Mouse (Mus musculus): ENCODE results near the gene Ttc30a2. TPM values are rescaled to one million over a fixed set of nuclear protein-coding genes. Genes with fewer than 3 reads are reported as not detected.
"Not testable (repeated sequence)": the region's sequence is repeated elsewhere in the genome, so short reads cannot be mapped to it uniquely, and the experiment has no call there.

The Ttc30a2 gene
- polyA plus RNA-seq, 1 experiment = not detected

- Histone ChIP-seq H3K4me3 (ENCODE audit: insufficient read depth, low read length) (no peak overlapping the region), H3K27ac (ENCODE audit: insufficient read depth, low read depth, low read length) (no peak overlapping the region), H3K4me1 (ENCODE audit: control insufficient read depth, insufficient read depth, low read length) (peaks cover 10% of the 10 kb centered on the region)
- TF ChIP-seq POLR2A (IDR thresholded peaks at IDR 0.05; ENCODE audit: borderline replicate concordance, low read depth, low read length) (no peak), CTCF (IDR thresholded peaks at IDR 0.05; ENCODE audit: low read depth, low read length) (no peak)
Observed at GRCm38 (mm10) chr2:75960366-75961330, 17.3 kb downstream of the Ttc30a2 start.

- Histone ChIP-seq H3K4me3 (ENCODE audit: insufficient read depth, low read length) (no peak overlapping the region), H3K27ac (ENCODE audit: insufficient read depth, low read depth, low read length) (no peak overlapping the region), H3K4me1 (ENCODE audit: control insufficient read depth, insufficient read depth, low read length) (peaks cover 10% of the 10 kb centered on the region)
- no peak for TF ChIP-seq CTCF (IDR thresholded peaks at IDR 0.05; ENCODE audit: low read depth, low read length)
- no peak for TF ChIP-seq POLR2A (IDR thresholded peaks at IDR 0.05; ENCODE audit: borderline replicate concordance, low read depth, low read length)
Observed at GRCm38 (mm10) chr2:75959850-75960365, 18.1 kb downstream of the Ttc30a2 start.

DNA sequence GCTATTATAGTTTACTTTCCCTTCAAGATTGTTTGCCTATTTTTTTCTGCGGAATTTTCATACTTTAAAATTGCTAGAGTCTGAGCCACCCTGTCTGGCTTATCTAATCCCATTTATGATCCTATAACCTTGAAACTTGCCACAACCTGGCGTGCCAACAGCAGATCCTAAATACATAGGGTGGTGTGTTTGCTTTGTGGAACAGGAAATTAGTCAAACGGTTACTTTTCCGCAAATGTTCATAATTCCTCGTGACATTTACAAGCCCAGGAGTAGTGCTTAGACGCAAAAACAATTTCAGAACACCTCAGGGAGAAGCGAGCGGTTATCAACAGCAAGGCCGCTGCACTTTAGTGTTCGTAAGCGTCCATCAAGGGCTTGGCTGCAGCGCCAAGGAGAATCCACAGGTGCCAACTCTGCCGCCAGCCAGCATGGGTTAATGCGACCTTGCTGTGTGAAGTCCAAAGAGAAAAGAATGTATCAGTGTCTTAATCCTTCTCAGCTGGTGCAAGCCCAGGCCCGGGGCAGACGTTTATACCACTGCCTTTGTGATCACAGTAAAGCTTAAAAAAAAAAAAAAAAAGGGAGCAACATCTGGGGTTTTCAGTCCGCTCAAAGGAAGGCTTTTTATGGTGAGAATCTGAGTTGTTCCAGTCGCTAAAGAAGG lies 18.7 kb downstream of the Ttc30a2 start:
- TF ChIP-seq CTCF (IDR thresholded peaks at IDR 0.05; ENCODE audit: low read depth, low read length) (no peak), POLR2A (IDR thresholded peaks at IDR 0.05; ENCODE audit: borderline replicate concordance, low read depth, low read length) (no peak)
- Histone ChIP-seq H3K4me3 (ENCODE audit: insufficient read depth, low read length) (no peak overlapping the region), H3K27ac (ENCODE audit: insufficient read depth, low read depth, low read length) (no peak overlapping the region), H3K4me1 (ENCODE audit: control insufficient read depth, insufficient read depth, low read length) (peaks cover 10% of the 10 kb centered on the region)

DNA sequence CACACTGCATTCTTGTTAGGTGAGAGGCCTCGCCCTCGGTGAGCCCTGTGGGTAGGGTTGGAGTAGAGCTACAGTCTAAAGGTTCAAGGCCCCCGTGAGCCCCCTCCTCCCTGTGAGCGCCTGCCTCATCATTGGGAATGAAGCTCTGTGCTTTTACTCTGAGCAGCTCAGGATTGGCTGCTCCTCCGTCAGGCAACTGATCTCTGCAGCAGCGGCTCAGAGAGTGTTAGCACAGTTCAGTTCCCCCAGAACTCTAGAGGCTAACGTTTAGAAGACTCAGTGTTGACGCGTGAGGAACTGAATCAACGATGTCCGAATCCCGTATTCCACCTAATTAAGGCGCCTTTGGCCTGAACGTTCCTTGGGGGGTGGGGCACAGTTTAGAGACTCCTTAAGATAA lies 22.3 kb downstream of the Ttc30a2 start:
- Histone ChIP-seq H3K4me3 (ENCODE audit: insufficient read depth, low read length) (no peak overlapping the region), H3K27ac (ENCODE audit: insufficient read depth, low read depth, low read length) (no peak overlapping the region), H3K4me1 (ENCODE audit: control insufficient read depth, insufficient read depth, low read length) (peaks cover 4% of the 10 kb centered on the region; the same call in 1 of the 2 replicates)
- TF ChIP-seq POLR2A (IDR thresholded peaks at IDR 0.05; ENCODE audit: borderline replicate concordance, low read depth, low read length) (no peak), CTCF (IDR thresholded peaks at IDR 0.05; ENCODE audit: low read depth, low read length) (no peak)

GRCm38 (mm10) chr2:75953320-75953719 lies 24.6 kb downstream of the Ttc30a2 start:
- H3K27ac ChIP-seq (ENCODE audit: insufficient read depth, low read depth, low read length) = no peak overlapping the region
- H3K4me1 ChIP-seq (ENCODE audit: control insufficient read depth, insufficient read depth, low read length) = no peaks in the 10 kb centered on the region
- H3K4me3 ChIP-seq (ENCODE audit: insufficient read depth, low read length) = no peak overlapping the region
- TF ChIP-seq CTCF (IDR thresholded peaks at IDR 0.05; ENCODE audit: low read depth, low read length) (no peak), POLR2A (IDR thresholded peaks at IDR 0.05; ENCODE audit: borderline replicate concordance, low read depth, low read length) (no peak)

DNA sequence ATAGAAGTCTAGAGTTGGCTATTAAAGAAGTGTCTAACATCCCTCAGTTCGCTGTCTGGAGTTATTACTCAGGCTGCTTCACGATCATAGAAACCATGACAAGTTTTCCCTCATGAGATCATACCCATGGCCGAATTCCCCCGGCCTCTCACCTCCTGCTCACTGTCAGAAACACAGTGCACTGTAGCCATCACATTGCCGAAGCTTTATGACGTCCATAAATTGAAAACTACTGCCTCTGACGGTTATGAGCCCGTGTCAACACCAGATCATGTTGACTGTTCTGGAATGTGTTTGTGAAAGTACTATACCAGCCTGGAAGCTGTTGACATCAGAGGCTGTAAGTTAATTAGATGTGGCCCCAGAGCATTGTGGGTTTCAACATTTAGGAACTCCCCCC lies 27.3 kb downstream of the Ttc30a2 start:
- Histone ChIP-seq H3K27ac (ENCODE audit: insufficient read depth, low read depth, low read length) (no peak overlapping the region), H3K4me1 (ENCODE audit: control insufficient read depth, insufficient read depth, low read length) (no peaks in the 10 kb centered on the region), H3K4me3 (ENCODE audit: insufficient read depth, low read length) (no peak overlapping the region)
- TF ChIP-seq POLR2A (IDR thresholded peaks at IDR 0.05; ENCODE audit: borderline replicate concordance, low read depth, low read length) (no peak), CTCF (IDR thresholded peaks at IDR 0.05; ENCODE audit: low read depth, low read length) (no peak)

- Histone ChIP-seq H3K4me3 (ENCODE audit: insufficient read depth, low read length) (peak within 1 kb of the TSS; percentile 64), H3K27ac (ENCODE audit: insufficient read depth, low read depth, low read length) (peak within 1 kb of the TSS; percentile 60), H3K4me1 (ENCODE audit: control insufficient read depth, insufficient read depth, low read length) (peaks cover 7% of the 10 kb centered on the region)
- TF ChIP-seq POLR2A (IDR thresholded peaks at IDR 0.05; ENCODE audit: borderline replicate concordance, low read depth, low read length) (no peak), CTCF (IDR thresholded peaks at IDR 0.05; ENCODE audit: low read depth, low read length) (no peak)
Observed at GRCm38 (mm10) chr2:75938117-75939063, 39.6 kb downstream of the Ttc30a2 start, which contains the start of gene Ttc30b. Ttc30b (minus strand) TSS chr2:75938585.

DNA sequence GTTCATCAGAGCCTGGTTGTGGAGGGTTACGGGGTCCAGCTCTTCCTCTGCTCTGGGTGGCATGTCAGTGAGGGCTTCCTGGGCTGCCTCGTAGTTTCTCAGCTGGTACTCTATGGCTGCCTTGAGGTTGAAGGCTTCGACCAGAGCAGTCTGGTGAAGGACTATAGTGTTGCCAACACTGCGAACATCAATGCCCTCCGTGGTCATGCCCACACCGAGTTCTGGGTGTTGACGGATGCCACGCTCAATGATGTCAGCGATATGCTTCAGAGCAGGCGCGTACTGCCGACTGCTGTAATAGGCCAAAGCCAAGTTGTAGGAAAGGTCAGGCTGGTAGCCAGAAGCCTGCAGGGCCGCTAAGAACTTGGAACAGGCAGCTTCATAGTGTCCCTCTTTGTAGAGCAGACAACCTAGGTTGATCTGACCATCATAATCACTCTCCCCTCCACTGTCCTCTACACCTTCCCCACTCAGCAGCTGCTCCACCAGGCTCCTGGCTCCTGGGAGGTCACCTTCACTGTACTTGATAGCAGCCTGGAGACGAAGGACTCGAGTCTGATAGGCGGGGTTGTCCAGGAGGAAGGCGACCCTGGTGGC lies 40.4 kb downstream of the Ttc30a2 start:
- not testable (repeated sequence) for H3K4me1 ChIP-seq (ENCODE audit: control insufficient read depth, insufficient read depth, low read length); H3K27ac ChIP-seq (ENCODE audit: insufficient read depth, low read depth, low read length)
- peak overlapping the region; percentile 64 for H3K4me3 ChIP-seq (ENCODE audit: insufficient read depth, low read length)

DNA sequence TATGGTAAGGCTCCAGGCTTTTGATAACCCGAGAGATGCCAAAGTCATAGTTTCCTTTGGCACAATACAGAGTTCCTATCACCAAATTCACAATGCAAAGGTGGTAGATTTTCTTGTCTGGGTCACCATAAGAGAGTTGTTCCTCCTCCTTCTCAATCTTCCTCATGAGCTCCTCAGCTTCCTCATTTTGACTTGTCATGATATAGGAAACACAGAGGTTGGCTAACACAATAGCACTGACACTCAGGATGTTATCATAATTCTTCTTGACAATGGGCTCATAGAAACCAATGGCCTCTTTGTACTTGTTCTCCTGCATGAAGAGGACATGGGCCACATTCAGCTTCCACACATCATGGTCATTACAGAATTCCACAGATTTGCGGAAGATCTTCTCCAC lies 41.3 kb downstream of the Ttc30a2 start:
- not testable (repeated sequence) for H3K4me3 ChIP-seq (ENCODE audit: insufficient read depth, low read length); H3K4me1 ChIP-seq (ENCODE audit: control insufficient read depth, insufficient read depth, low read length)
- H3K27ac ChIP-seq (ENCODE audit: insufficient read depth, low read depth, low read length) = peak overlapping the region; percentile 6; the same call in 1 of the 2 replicates

Data from bone marrow macrophage, adult 2 months (primary cell).